Mouse (Mus musculus) myocyte (in vitro differentiated cells): Measurements from ENCODE around the gene Rps3. TPM values are rescaled to one million over a fixed set of nuclear protein-coding genes. Genes with fewer than 3 reads are reported as not detected.

Experiments used
- H3K27me3 ChIP-seq: one replicate; pipeline ENCODE4 v1.6.1; 2011; ENCODE audit not compliant: control insufficient read depth, insufficient read depth, insufficient read length
- H3K36me3 ChIP-seq: one replicate; pipeline ENCODE4 v1.6.1; 2011; ENCODE audit not compliant: control insufficient read depth, insufficient read depth
- H3K4me2 ChIP-seq: one replicate; pipeline ENCODE4 v1.6.1; 2011; ENCODE audit warnings: low read depth, control low read depth
- H3K4me3 ChIP-seq: one replicate; pipeline ENCODE4 v1.5.1; 2011; ENCODE audit warnings: mild to moderate bottlenecking, control low read depth, moderate library complexity
- H3K79me2 ChIP-seq: one replicate; pipeline ENCODE4 v1.6.1; 2011; ENCODE audit not compliant: control insufficient read depth, insufficient read depth
- H3ac ChIP-seq: one replicate; pipeline ENCODE4 v1.6.1; 2011; ENCODE audit not compliant: control insufficient read depth, insufficient read length
- CEBPB ChIP-seq: IDR thresholded peaks from 2 replicates; pipeline ENCODE4 v1.6.1; 2011; ENCODE audit warnings: mild to moderate bottlenecking, moderate library complexity; ENCODE audit not compliant: poor library complexity, insufficient read depth, severe bottlenecking
- E2F4 ChIP-seq: IDR thresholded peaks from one replicate; pipeline ENCODE4 v1.6.1; 2011; ENCODE audit warnings: mild to moderate bottlenecking, control low read depth, moderate library complexity; ENCODE audit not compliant: insufficient read depth
- MAX ChIP-seq: IDR thresholded peaks from one replicate; pipeline ENCODE4 v1.6.1; 2011; ENCODE audit warnings: low read depth, mild to moderate bottlenecking, control low read depth
- MYOD1 ChIP-seq, 3 experiments: IDR thresholded peaks; one replicate each; pipeline ENCODE4 v1.6.1; 2011; ENCODE audit warnings: control low read depth in 2 of 3, low read depth in 2 of 3, mild to moderate bottlenecking in 2 of 3, moderate library complexity in 1 of 3; ENCODE audit not compliant: insufficient read length in 2 of 3, control insufficient read depth in 1 of 3
- MYOG ChIP-seq, 3 experiments: IDR thresholded peaks; one replicate each; pipeline ENCODE4 v1.6.1; 2011; ENCODE audit warnings: control low read depth in 2 of 3, low read depth in 2 of 3, mild to moderate bottlenecking in 2 of 3; ENCODE audit not compliant: insufficient read length in 2 of 3, control insufficient read depth in 1 of 3, insufficient read depth in 1 of 3
- POLR2A ChIP-seq: IDR thresholded peaks from one replicate; pipeline ENCODE4 v1.6.1; 2011; ENCODE audit warnings: low read depth, mild to moderate bottlenecking, control low read depth, moderate library complexity; ENCODE audit not compliant: insufficient read length
- POLR2AphosphoS2 ChIP-seq: IDR thresholded peaks from one replicate; pipeline ENCODE4 v1.6.1; 2011; ENCODE audit warnings: low read depth, control low read depth; ENCODE audit not compliant: insufficient read length
- REST ChIP-seq: IDR thresholded peaks from one replicate; pipeline ENCODE4 v1.6.1; 2011; ENCODE audit warnings: mild to moderate bottlenecking, control low read depth, moderate library complexity; ENCODE audit not compliant: insufficient read depth, insufficient read length
- SRF ChIP-seq: IDR thresholded peaks from one replicate; pipeline ENCODE4 v1.6.1; 2011; ENCODE audit warnings: low read depth; ENCODE audit not compliant: control insufficient read depth, insufficient read length
- TCF12 ChIP-seq: IDR thresholded peaks from one replicate; pipeline ENCODE4 v1.6.1; 2011; ENCODE audit warnings: mild to moderate bottlenecking, control low read depth; ENCODE audit not compliant: poor library complexity, insufficient read depth, severe bottlenecking
- TCF3 ChIP-seq: IDR thresholded peaks from one replicate; pipeline ENCODE4 v1.6.1; 2011; ENCODE audit warnings: low read depth, control low read depth; ENCODE audit not compliant: insufficient read length
- USF1 ChIP-seq: IDR thresholded peaks from one replicate; pipeline ENCODE4 v1.6.1; 2011; ENCODE audit warnings: low read depth, mild to moderate bottlenecking, control low read depth, moderate library complexity
- polyA plus RNA-seq: library from polyadenylated mRNA; unstranded; fragments of >200 nt; fragmentation: generic; extraction: Trizol; gene quantifications from one replicate; pipeline ENCODE4 v1.2.1, GENCODE M21; 2012; ENCODE audit warnings: missing spikeins

Rps3 gene
- polyA plus RNA-seq, 1 experiment: 2,049 TPM

- no peak overlapping the region for H3ac ChIP-seq
- TF ChIP-seq POLR2AphosphoS2 (peak; percentile 76), REST (no peak), MYOG (IDR thresholded peaks at IDR 0.05; ENCODE audit: control insufficient read depth in 1 of 3, insufficient read depth in 1 of 3, insufficient read length in 2 of 3, low read depth in 2 of 3) (no peak)
- no peaks in the 10 kb centered on the region for H3K36me3 ChIP-seq
- no peak overlapping the region for H3K4me3 ChIP-seq
- no peaks in the 10 kb centered on the region for H3K79me2 ChIP-seq
- H3K27me3 ChIP-seq: no peaks in the 10 kb centered on the region
- H3K4me2 ChIP-seq: no peak overlapping the region
Measured at GRCm38 (mm10) chr7:99473638-99474407, 9.7 kb downstream of the Rps3 start.

DNA sequence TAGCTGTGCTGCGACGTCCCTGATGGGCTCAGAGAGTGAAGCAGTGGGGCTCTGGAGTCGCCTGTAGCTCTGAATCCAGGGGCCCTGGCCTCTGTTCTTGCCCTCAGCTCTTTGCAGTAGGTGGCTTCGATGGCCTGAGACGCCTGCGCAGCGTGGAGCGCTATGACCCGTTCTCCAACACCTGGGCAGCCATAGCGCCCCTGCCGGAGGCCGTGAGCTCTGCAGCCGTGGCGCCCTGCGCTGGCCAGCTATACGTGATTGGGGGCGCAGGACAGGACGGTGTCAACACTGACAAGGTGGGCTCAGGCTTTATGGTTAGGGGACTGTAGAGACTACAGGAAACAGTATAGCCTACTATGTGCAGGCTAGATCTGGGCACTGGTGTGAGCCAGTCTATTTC is 12.0 kb downstream of the Rps3 start:
- no peaks in the 10 kb centered on the region for H3K36me3 ChIP-seq
- H3K4me2 ChIP-seq: no peak overlapping the region
- no peaks in the 10 kb centered on the region for H3K79me2 ChIP-seq
- no peak overlapping the region for H3ac ChIP-seq
- no peak overlapping the region for H3K4me3 ChIP-seq
- H3K27me3 ChIP-seq: no peaks in the 10 kb centered on the region
- TF ChIP-seq REST (no peak), SRF (no peak), MAX (no peak), CEBPB (no peak), MYOG (IDR thresholded peaks at IDR 0.05; ENCODE audit: control insufficient read depth in 1 of 3, insufficient read depth in 1 of 3, insufficient read length in 2 of 3, low read depth in 2 of 3) (no peak), MYOD1 (IDR thresholded peaks at IDR 0.05; ENCODE audit: control insufficient read depth in 1 of 3, insufficient read length in 2 of 3, low read depth in 2 of 3) (no peak), USF1 (no peak), POLR2AphosphoS2 (no peak), TCF3 (no peak), E2F4 (no peak), TCF12 (no peak), POLR2A (no peak)

- H3K79me2 ChIP-seq: no peaks in the 10 kb centered on the region
- TF ChIP-seq MYOG (IDR thresholded peaks at IDR 0.05; ENCODE audit: control insufficient read depth in 1 of 3, insufficient read depth in 1 of 3, insufficient read length in 2 of 3, low read depth in 2 of 3): no peak
- TF ChIP-seq MAX: no peak
- TF ChIP-seq TCF3: no peak
- no peak for TF ChIP-seq REST
- no peak for TF ChIP-seq SRF
- no peak for TF ChIP-seq USF1
- no peak for TF ChIP-seq POLR2A
- TF ChIP-seq MYOD1 (IDR thresholded peaks at IDR 0.05; ENCODE audit: control insufficient read depth in 1 of 3, insufficient read length in 2 of 3, low read depth in 2 of 3): no peak
- no peak for TF ChIP-seq TCF12
- TF ChIP-seq E2F4: no peak
- TF ChIP-seq POLR2AphosphoS2: no peak
- no peak for TF ChIP-seq CEBPB
- H3K36me3 ChIP-seq: no peaks in the 10 kb centered on the region
- H3K4me2 ChIP-seq: no peak overlapping the region
- H3ac ChIP-seq: no peak overlapping the region
- no peak overlapping the region for H3K4me3 ChIP-seq
- peaks cover 9% of the 10 kb centered on the region for H3K27me3 ChIP-seq
Measured at GRCm38 (mm10) chr7:99469680-99470405, 13.7 kb downstream of the Rps3 start.

DNA sequence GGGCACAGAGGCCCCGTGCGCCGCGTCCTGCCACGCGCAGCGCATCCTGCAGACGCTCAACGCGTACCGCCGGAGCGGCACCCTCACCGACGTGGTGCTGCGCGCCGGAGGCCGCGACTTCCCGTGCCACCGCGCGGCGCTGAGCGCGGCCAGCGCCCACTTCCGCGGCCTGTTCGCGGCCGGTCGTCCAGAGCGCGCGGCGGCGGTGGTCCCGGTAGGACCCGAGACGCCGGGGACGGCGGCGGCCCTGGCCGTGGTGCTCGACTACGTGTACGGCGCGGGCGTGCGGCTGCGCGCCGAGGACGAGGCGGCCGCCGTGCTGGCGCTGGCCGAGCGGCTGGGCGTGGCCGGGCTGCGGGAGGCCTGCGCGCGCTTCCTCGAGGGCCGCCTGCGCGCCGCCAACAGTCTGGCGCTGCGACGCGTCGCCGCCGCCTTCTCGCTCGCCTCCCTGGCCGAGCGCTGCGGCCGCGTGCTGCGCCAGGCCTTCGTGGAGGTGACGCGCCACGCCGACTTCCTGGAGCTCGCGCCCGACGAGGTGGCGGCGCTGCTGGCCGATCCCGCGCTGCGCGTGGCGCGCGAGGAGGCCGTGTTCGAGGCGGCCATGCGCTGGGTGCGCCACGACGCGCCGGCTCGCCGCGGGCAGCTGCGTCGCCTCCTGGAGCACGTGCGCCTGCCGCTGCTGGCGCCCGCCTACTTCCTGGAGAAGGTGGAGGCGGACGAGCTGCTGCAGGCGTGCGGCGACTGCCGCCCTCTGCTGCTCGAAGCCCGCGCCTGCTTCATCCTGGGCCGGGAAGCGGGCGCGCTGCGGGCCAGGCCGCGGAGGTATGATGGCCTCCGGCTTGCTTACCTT is 15.0 kb downstream of the Rps3 start:
- no peak overlapping the region for H3K4me2 ChIP-seq
- H3K4me3 ChIP-seq: no peak overlapping the region
- TF ChIP-seq CEBPB (no peak), MYOD1 (IDR thresholded peaks at IDR 0.05; ENCODE audit: control insufficient read depth in 1 of 3, insufficient read length in 2 of 3, low read depth in 2 of 3) (no peak), POLR2A (no peak), MAX (no peak)
- H3K36me3 ChIP-seq: no peaks in the 10 kb centered on the region
- H3ac ChIP-seq: no peak overlapping the region
- peaks cover 9% of the 10 kb centered on the region for H3K27me3 ChIP-seq
- no peaks in the 10 kb centered on the region for H3K79me2 ChIP-seq

DNA sequence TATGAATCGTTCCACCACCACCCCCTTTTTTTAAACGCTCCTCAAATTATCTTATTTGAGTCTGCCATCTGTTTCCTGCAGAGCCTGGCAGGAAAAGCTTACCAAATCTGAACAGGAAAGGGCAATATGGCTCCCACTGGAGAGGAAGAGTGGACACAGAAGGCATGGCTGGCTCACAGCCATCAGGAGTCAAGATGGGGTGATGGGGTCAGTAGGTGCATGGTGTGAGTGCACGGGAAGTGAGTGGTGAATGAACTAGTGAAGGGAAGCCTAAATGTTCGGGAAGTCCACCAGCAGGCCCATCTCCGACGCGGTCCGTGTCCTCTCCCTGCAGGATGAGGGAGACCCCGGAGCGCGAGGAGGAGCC is 15.6 kb downstream of the Rps3 start:
- peaks cover 9% of the 10 kb centered on the region for H3K27me3 ChIP-seq
- no peak overlapping the region for H3K4me2 ChIP-seq
- no peak for TF ChIP-seq MYOG (IDR thresholded peaks at IDR 0.05; ENCODE audit: control insufficient read depth in 1 of 3, insufficient read depth in 1 of 3, insufficient read length in 2 of 3, low read depth in 2 of 3)
- TF ChIP-seq TCF12: no peak
- H3K4me3 ChIP-seq: no peak overlapping the region
- no peaks in the 10 kb centered on the region for H3K79me2 ChIP-seq
- no peaks in the 10 kb centered on the region for H3K36me3 ChIP-seq
- no peak overlapping the region for H3ac ChIP-seq
